Mouse (Mus musculus) E14TG2a.4 (cell line): Measurements from ENCODE around the gene Cd84.

Experiments used
- CTCF ChIP-seq: conservative IDR thresholded peaks from 2 replicates; pipeline ENCODE4 v1.5.1; 2014; ENCODE audit warnings: low read length
- NANOG ChIP-seq: IDR thresholded peaks from 2 replicates; pipeline ENCODE4 v1.6.1; 2014; ENCODE audit warnings: borderline replicate concordance, low read length, mixed read lengths
- POU5F1 ChIP-seq: IDR thresholded peaks from 2 replicates; pipeline ENCODE4 v1.6.1; 2014; ENCODE audit warnings: low read length, borderline replicate concordance

GRCm38 (mm10) chr1:171849454-171849853 lies 10.0 kb downstream of the Cd84 start:
- TF ChIP-seq CTCF (no peak), POU5F1 (no peak), NANOG (no peak)
